Mouse (Mus musculus) liver, adult 2 months (tissue): ENCODE results near the gene B2m.

Experiments used
- CTCF ChIP-seq: fragments of 200-500 bp; IDR thresholded peaks from 2 replicates; pipeline ENCODE4 v1.5.1; 2011; ENCODE audit warnings: low read depth, low read length, control low read depth
- POLR2A ChIP-seq: fragments of 200-500 bp; IDR thresholded peaks from 2 replicates; pipeline ENCODE4 v1.6.1; 2011; ENCODE audit warnings: low read length, control low read depth; ENCODE audit not compliant: insufficient read depth; ENCODE audit errors: extremely low read depth

DNA sequence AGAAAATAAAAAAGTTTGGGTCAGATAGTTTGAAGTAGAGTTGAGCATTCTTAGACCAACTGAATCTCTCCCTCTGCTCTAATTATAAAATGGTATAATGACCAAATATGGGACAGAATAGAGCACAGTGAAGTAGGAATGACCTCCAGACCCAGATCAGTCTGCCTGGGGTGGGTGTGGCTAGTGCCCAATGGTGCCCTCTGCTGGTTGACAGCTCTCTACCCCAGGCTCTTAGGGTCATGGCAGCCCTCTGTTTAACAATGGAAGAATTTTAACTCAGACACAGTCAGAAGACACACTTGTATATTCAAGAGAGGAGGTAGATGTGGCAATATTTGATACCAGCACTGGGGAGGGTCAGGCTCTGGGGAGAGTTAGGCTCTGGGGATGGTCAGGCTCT, 45.4 kb upstream of the B2m start:
- peak; percentile 91 for TF ChIP-seq CTCF
- no peak for TF ChIP-seq POLR2A
